Mouse (Mus musculus): ENCODE measurements around the gene 6820408C15Rik.
"Not testable (repeated sequence)": the region's sequence is repeated elsewhere in the genome, so short reads cannot be mapped to it uniquely, and the experiment has no call there.

The 6820408C15Rik gene

GRCm38 (mm10) chr2:152411471-152411870 is 3.9 kb upstream of the 6820408C15Rik start:
- in situ Hi-C loops (cut with MseI, MboI): no loop called here

- in situ Hi-C loops (cut with MseI, MboI): no loop called here
These were observed 2.7 kb upstream of the 6820408C15Rik start for GRCm38 (mm10) chr2:152412526-152413157.

GRCm38 (mm10) chr2:152413158-152413764 is 2.1 kb upstream of the 6820408C15Rik start:
- in situ Hi-C loops (cut with MseI, MboI): no loop called here

- in situ Hi-C loops (cut with MseI, MboI): no loop called here
These were observed 1.4 kb upstream of the 6820408C15Rik start for GRCm38 (mm10) chr2:152413765-152414584.

- in situ Hi-C loops (cut with MseI, MboI): no loop called here
These were observed 709 bp upstream of the 6820408C15Rik start, which contains the start of gene Zcchc3 for GRCm38 (mm10) chr2:152414591-152415165. Gene Zcchc3 (minus strand): TSS chr2:152415027.

GRCm38 (mm10) chr2:152415786-152416185 is 399 bp downstream of the 6820408C15Rik start:
- in situ Hi-C loops (cut with MseI, MboI): no loop called here

GRCm38 (mm10) chr2:152427493-152427892 is 12.1 kb downstream of the 6820408C15Rik start:
- in situ Hi-C loops (cut with MseI, MboI): no loop called here

GRCm38 (mm10) chr2:152428481-152428880 is 13.1 kb downstream of the 6820408C15Rik start:
- in situ Hi-C loops (cut with MseI, MboI): not testable (repeated sequence)

- in situ Hi-C loops (cut with MseI, MboI): no loop called here
These were observed 21.1 kb downstream of the 6820408C15Rik start for GRCm38 (mm10) chr2:152436405-152436901.

- in situ Hi-C loops (cut with MseI, MboI): no loop called here
These were observed 21.8 kb downstream of the 6820408C15Rik start for GRCm38 (mm10) chr2:152436983-152437860.

- in situ Hi-C loops (cut with MseI, MboI): no loop called here
These were observed 23.6 kb downstream of the 6820408C15Rik start for GRCm38 (mm10) chr2:152438963-152439362.

GRCm38 (mm10) chr2:152439833-152440232 is 24.4 kb downstream of the 6820408C15Rik start:
- in situ Hi-C loops (cut with MseI, MboI): no loop called here

GRCm38 (mm10) chr2:152442322-152442721 is 26.9 kb downstream of the 6820408C15Rik start:
- in situ Hi-C loops (cut with MseI, MboI): no loop called here

GRCm38 (mm10) chr2:152443281-152443680 is 27.9 kb downstream of the 6820408C15Rik start:
- in situ Hi-C loops (cut with MseI, MboI): no loop called here

- in situ Hi-C loops (cut with MseI, MboI): no loop called here
These were observed 31.3 kb downstream of the 6820408C15Rik start for GRCm38 (mm10) chr2:152446642-152447041.

- in situ Hi-C loops (cut with MseI, MboI): no loop called here
These were observed 32.1 kb downstream of the 6820408C15Rik start for GRCm38 (mm10) chr2:152447461-152447860.

GRCm38 (mm10) chr2:152450241-152450640 is 34.9 kb downstream of the 6820408C15Rik start:
- in situ Hi-C loops (cut with MseI, MboI): no loop called here

GRCm38 (mm10) chr2:152452101-152452781 is 36.9 kb downstream of the 6820408C15Rik start:
- in situ Hi-C loops (cut with MseI, MboI): no loop called here

GRCm38 (mm10) chr2:152459241-152459640 is 43.9 kb downstream of the 6820408C15Rik start:
- in situ Hi-C loops (cut with MseI, MboI): no loop called here

GRCm38 (mm10) chr2:152464570-152465150 is 49.3 kb downstream of the 6820408C15Rik start, which contains the start of gene Defb23:
Gene Defb23 (minus strand): TSS chr2:152464620.
- in situ Hi-C loops (cut with MseI, MboI): no loop called here
